Mouse (Mus musculus) olfactory bulb, adult 2 months (tissue): ENCODE data around the gene Morn1. TPM values are rescaled to one million over a fixed set of nuclear protein-coding genes. Genes with fewer than 3 reads are reported as not detected.

Experiments
- H3K27ac ChIP-seq: fragments of 200-500 bp; 2 replicates; pipeline ENCODE4 v1.5.1; 2012; ENCODE audit warnings: low read depth, low read length; ENCODE audit not compliant: insufficient read depth
- H3K4me1 ChIP-seq: fragments of 200-500 bp; 2 replicates; pipeline ENCODE4 v1.6.1; 2012; ENCODE audit warnings: low read length; ENCODE audit not compliant: control insufficient read depth, insufficient read depth
- H3K4me3 ChIP-seq: fragments of 200-500 bp; 2 replicates; pipeline ENCODE4 v1.5.1; 2012; ENCODE audit warnings: mild to moderate bottlenecking, low read depth, low read length, moderate library complexity; ENCODE audit not compliant: insufficient read depth
- CTCF ChIP-seq: fragments of 200-500 bp; IDR thresholded peaks from 2 replicates; pipeline ENCODE4 v1.5.1; 2012; ENCODE audit warnings: low read depth, mild to moderate bottlenecking, low read length, moderate library complexity; ENCODE audit not compliant: insufficient read depth
- POLR2A ChIP-seq: fragments of 200-500 bp; IDR thresholded peaks from 2 replicates; pipeline ENCODE4 v1.6.1; 2012; ENCODE audit warnings: mild to moderate bottlenecking, low read depth, low read length, moderate library complexity; ENCODE audit not compliant: insufficient read depth
- WGBS: fragments of 180-500 bp; shearing (Covaris S2); methylation state at CpG from one replicate; pipeline ENCODE4 v1.1.7; 2018; 5-methylcytosine and 5-hydroxymethylcytosine counted together
- polyA plus RNA-seq: library from polyadenylated mRNA; stranded (reverse); fragments of >200 nt; gene quantifications from 2 replicates; pipeline ENCODE4 v1.2.4, GENCODE M21; 2012; ENCODE audit warnings: low replicate concordance; ENCODE audit not compliant: missing spikeins, insufficient read depth, insufficient read length

The Morn1 gene
- polyA plus RNA-seq, 1 experiment: not detected

DNA sequence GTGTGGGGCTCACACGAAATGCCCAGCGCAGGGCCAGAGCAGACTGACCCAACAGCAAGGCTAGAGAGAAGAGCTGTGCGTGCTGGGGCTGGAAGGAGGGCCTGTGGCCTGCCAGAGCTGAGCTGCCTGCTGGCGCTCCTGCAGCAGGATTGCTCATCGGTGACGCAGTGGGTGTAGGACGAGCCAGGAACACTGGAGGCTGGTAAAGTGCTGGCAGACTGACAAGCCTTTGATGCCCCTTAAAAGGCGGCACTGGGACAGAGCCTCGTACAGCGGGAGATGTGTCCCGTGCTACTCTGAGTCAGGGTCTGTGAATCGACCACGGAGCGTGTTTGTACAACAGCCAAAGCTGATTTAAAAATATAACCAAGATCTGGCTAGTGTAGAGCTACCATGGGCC lies 43.6 kb downstream of the Morn1 start:
- Histone ChIP-seq H3K4me1 (peaks cover 87% of the 10 kb centered on the region), H3K4me3 (no peak overlapping the region), H3K27ac (peak overlapping the region; percentile 88)
- TF ChIP-seq POLR2A (no peak), CTCF (no peak)
- 13% methylated on average over 14 of the region's 14 CpGs for WGBS

DNA sequence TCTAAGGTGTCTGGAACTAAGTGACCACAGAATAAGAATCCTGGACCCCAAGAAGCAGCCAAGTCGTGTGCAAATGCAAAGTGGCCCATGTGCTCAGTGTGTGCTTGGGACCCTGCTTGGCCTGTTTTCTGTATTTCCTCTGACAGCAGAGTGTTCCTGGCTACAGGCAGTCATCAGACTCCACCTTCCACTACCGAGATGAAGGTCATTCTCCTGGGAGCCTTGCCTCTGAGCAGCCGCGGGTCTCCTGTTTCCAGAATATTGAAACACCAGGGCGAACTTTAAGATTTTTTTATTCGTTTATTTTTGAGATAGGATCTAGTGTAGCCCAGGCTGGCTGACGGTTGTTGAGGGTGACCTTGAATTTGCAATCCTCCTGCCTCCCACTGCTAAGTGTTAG lies 44.2 kb downstream of the Morn1 start:
- peak overlapping the region; percentile 88 for H3K27ac ChIP-seq
- 67% methylated on average over 7 of the region's 7 CpGs for WGBS
- H3K4me3 ChIP-seq: no peak overlapping the region
- no peak for TF ChIP-seq POLR2A
- no peak for TF ChIP-seq CTCF
- H3K4me1 ChIP-seq: peaks cover 86% of the 10 kb centered on the region

DNA sequence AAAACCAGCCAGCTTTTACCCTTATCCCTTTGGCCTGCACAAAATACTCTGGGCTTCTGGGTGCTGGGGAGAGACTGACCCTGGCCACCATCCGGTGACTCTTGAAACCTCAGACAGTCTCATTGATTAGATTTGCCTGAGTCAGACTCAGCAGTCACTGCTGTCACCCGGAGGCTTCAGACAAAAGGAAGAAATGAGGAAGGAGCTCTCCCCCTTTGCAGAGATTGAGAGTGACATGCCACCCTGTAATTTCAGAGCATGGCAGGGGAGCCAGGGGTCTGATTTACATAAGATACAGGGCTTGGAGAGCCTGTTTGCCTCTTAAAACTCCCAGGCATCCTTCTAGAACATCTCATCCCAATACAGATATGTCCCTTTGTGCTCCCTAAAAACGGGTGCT lies 46.8 kb downstream of the Morn1 start:
- peaks cover 73% of the 10 kb centered on the region for H3K4me1 ChIP-seq
- no peak for TF ChIP-seq POLR2A
- no peak for TF ChIP-seq CTCF
- H3K4me3 ChIP-seq: no peak overlapping the region
- peak overlapping the region; percentile 34; the same call in 1 of the 2 replicates for H3K27ac ChIP-seq
- 30% methylated on average over 3 of the region's 3 CpGs for WGBS

DNA sequence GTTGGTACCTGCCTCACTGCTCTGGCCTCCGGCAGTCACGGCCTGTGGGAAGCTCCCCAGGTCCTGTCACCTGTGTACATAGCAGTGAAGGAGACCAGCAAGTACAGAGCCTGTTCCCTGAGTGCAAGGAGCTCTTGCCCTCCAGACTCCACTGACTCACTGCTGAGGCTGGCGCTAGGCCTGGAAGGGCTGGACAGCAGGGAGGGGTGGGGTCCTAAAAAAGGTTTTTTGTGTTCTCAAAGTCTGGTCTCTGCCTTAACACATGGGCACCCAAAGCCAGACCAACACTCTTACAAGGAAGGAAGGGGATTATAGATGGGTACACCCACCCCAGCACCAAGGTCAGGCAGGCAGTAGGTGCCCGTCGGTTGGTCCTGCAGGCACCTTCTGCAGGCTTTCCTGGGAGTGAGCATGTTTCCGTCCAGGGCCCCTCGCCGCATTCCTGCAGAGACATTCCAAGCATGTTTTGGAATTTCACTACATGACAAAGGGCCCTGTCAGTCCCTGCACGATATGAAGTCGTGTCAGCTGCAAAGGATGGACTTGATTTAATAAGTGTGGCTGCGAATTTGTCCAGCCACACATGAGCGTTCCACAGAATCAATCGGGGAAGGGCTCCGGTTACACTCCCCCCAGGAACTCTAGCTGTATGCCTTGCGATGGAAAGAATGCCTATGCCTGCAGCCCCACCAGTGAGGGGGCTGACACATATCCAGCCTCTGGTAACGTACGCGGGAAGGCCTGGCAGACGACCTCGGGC lies 47.5 kb downstream of the Morn1 start:
- H3K4me1 ChIP-seq: peaks cover 67% of the 10 kb centered on the region
- no peak overlapping the region for H3K4me3 ChIP-seq
- WGBS: 51% methylated on average over 20 of the region's 20 CpGs
- no peak for TF ChIP-seq POLR2A
- TF ChIP-seq CTCF: no peak
- H3K27ac ChIP-seq: peak overlapping the region; percentile 34

DNA sequence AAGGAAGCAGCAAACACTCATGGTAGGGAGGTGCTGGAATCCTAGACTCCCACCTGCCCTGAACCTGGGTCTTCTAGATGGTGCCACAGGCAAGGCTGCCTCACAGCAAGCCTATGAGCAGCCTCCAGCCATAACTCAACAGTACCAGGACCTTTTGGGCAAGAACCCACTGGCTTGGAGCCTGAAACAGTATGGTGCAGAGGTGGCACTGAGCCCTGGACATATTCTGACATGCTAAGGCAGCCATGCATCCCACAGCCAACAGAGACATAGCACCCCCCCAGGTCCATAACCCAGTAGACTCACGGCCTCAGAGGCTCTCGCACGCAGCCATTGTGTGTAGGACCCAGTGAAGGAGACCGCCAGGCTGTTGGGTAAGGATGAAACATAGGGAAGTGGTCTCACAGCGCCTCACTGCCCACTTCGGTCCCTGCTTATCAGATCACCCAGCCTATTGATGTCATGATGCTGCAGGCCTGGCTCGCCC lies 48.4 kb downstream of the Morn1 start:
- TF ChIP-seq POLR2A: no peak
- 94% methylated on average over 7 of the region's 7 CpGs for WGBS
- Histone ChIP-seq H3K27ac (no peak overlapping the region), H3K4me3 (no peak overlapping the region), H3K4me1 (peaks cover 60% of the 10 kb centered on the region)

DNA sequence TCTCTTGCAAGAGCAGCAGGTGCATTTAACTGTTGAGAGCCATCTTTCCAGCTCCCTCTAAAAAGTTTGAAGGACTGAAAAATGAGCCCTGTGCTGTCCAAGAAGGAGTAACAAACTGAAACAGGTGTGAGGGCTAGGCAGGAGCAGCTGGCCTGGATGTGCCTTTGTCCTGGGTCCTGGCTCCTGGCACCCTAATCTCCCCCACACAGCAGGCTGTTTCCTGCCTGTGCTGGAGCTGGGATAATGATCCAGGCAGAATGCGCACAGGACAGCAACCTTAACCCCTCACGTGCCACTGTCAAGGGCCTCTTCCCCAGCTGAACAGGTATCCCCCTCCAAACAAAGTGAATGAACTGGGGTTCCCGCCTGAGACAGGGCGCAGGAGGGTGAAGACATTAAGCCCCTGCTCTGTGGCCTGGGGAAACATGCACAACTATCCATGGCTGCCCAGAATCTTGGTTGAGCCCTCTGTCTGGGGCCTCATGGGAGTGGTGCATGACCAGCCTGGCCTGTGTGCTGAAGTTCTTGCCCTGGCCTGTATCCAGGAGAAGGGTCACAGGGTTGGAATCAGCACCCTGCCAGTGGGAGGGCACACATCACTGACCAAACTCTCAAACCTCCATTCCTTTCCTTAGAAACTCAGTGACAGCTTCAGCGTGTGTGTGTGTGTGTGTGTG lies 49.7 kb downstream of the Morn1 start:
- H3K27ac ChIP-seq: no peak overlapping the region
- no peak for TF ChIP-seq POLR2A
- TF ChIP-seq CTCF: no peak
- 75% methylated on average over 5 of the region's 5 CpGs for WGBS
- H3K4me3 ChIP-seq: no peak overlapping the region
- H3K4me1 ChIP-seq: peaks cover 53% of the 10 kb centered on the region

DNA sequence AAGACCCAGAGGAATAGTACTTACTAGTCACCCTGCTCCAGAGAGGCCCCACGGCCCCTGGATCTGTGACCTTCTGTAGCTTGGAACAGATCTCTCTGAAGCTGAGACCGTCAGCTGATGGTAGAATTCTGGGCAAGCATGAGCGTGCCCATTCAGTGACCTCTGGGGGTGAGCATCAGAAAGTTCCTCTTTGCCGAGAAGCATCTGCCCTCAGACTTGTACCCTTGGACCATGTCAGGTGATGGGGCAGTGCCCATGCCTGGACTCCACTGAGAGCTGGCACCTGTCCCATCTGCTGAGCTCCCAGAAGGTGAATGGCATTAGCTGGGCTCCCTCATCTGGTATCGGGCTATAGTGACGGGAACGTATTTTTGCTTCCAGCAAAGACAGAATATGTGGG lies 51.5 kb downstream of the Morn1 start:
- no peak for TF ChIP-seq CTCF
- no peak for TF ChIP-seq POLR2A
- 88% methylated on average over 7 of the region's 7 CpGs for WGBS
- H3K27ac ChIP-seq: no peak overlapping the region
- H3K4me1 ChIP-seq: peaks cover 42% of the 10 kb centered on the region
- no peak overlapping the region for H3K4me3 ChIP-seq

DNA sequence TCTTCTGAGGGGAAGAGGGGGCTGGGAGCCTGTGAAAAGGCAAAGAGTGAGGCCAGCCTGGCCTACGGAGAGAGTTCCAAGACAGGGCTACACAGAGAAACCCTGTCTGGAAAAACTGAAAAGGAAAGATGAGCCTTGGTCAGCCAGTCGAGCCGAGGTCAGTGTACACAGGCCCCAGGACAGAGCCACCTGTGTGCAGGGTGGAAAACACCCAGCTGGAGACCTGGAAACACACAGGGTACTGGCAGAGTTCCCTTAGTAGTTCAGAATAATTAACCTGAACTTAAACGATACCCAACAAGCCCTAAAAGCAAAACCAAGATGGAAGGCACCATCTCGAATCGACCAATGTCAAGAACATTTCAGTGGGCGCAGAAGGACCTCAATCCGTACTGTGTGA lies 52.1 kb downstream of the Morn1 start:
- H3K4me1 ChIP-seq: peaks cover 43% of the 10 kb centered on the region
- no peak overlapping the region for H3K27ac ChIP-seq
- no peak for TF ChIP-seq POLR2A
- WGBS: 80% methylated on average over 8 of the region's 8 CpGs
- H3K4me3 ChIP-seq: no peak overlapping the region

DNA sequence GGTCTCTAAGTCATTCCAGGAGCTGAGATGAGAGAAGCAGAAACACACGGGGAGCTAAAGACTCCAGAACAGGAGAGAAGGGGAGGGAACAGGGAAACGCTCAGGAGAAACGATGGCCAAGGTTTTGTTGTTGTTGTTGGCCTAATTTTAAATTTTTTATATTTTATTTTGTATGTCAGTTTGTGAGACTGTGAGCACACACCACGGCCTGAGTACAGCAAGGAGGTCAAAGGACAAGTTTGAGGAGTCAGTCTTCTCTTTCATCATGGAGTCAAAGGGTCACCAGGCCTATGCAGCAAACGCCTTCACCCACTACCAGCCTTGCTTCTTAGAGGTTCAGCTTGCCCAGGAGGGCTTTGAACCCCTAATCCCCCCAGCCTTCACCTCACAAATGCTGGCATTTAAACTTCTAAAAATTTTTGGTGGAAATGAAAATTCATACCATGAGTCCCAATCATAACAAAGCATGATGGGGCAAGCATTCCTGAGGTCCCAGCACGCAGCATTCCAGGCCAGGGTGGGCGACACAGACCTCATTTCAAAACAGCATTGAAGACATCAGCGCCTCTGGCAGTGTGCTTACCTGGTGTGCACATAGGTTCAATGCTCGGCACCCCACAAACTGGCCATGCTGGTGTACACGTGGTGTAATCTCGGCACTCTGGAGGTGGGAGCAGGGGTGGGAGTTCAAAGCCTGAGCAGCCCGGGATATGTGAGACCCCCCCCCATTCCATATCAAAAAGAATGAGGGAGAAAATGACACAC lies 53.1 kb downstream of the Morn1 start:
- Histone ChIP-seq H3K27ac (no peak overlapping the region), H3K4me3 (no peak overlapping the region), H3K4me1 (peaks cover 42% of the 10 kb centered on the region)
- whole genome bisulfite sequencing: 88% methylated on average over 12 of the region's 12 CpGs
- TF ChIP-seq POLR2A (no peak), CTCF (no peak)
